Mouse (Mus musculus): Measurements from ENCODE around the gene Trim14.

The Trim14 gene

DNA sequence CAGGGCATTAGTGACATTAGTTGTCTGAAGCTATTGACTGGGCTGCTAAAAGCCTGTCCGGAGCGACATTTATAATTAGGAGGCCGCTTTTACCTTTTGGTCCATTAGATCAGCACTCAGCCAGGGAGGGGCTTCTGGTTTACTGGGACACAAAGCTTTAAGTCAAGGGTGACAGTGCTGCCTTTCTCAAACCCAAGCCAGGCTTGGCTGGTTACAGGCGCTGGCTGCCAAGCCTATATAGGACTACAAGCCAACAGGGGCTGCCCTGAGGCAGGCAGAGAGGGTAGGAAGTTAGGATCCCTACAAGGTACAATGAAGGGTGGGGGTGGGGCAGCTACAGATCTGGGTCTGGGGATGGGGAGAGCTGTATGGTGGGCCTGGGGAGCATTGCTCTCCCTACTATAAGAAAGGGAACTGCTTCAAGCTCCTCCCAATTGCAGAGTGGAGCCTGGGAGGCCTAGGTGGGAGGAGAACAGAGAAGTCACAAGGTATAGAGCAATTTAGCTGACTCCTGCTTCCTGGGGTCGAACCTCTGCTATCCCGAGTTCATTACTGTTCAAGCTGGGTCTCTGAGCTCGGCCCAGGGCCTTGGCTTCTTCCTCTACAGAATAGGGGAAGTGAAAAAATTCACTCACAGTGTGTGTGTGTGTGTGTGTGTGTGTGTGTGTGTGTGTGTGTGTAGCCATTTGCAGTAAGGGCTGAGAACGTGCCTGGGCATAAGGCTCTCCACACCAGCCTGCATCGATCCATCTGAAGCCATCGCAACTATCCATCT lies 18.5 kb upstream of the Trim14 start:
- H3K9me3 ChIP-seq (ENCODE audit: low read length): no peaks in the 10 kb centered on the region
- peaks cover 19% of the 10 kb centered on the region for H3K4me1 ChIP-seq (replicated peaks; ENCODE audit: low read depth, low read length)
- no peaks in the 10 kb centered on the region for H3K36me3 ChIP-seq (ENCODE audit: insufficient read depth, low read length)
- H3K27me3 ChIP-seq (ENCODE audit: insufficient read depth, low read length): 0 out of 2 replicates have a peak, but pooled peaks cover 6% of the 10 kb centered on the region
- TF ChIP-seq CTCF (conservative IDR thresholded peaks at IDR 0.05; ENCODE audit: low read length) (no peak), NANOG (IDR thresholded peaks at IDR 0.05; ENCODE audit: borderline replicate concordance, low read length) (no peak), POU5F1 (IDR thresholded peaks at IDR 0.05; ENCODE audit: borderline replicate concordance, low read length) (no peak)
- no peak overlapping the region for H3K4me3 ChIP-seq (replicated peaks; ENCODE audit: low read length)

DNA sequence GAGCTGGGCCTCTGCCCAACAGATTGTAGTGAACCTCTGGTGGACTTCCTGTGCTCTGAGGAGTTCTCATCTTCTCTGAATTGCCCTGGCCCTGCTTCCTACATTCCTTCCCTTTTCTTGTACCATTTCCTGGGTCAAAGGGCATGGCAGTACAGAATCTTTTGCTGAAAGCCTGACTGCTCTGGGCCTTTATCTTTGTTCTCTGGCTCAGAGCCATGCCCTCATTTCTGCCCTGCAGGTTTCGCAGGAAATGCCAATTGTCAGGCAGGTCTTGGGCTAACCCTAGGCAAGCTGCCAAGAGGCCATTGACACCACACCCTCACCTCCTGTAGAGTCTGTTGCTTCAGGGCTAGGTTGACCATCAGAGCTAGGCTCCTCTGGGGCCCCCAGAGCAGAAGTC lies 17.9 kb upstream of the Trim14 start:
- TF ChIP-seq CTCF (conservative IDR thresholded peaks at IDR 0.05; ENCODE audit: low read length) (no peak), NANOG (IDR thresholded peaks at IDR 0.05; ENCODE audit: borderline replicate concordance, low read length) (no peak), POU5F1 (IDR thresholded peaks at IDR 0.05; ENCODE audit: borderline replicate concordance, low read length) (no peak)
- Histone ChIP-seq H3K9me3 (ENCODE audit: low read length) (no peaks in the 10 kb centered on the region), H3K36me3 (ENCODE audit: insufficient read depth, low read length) (no peaks in the 10 kb centered on the region), H3K27me3 (ENCODE audit: insufficient read depth, low read length) (peaks cover 9% of the 10 kb centered on the region; the same call in 1 of the 2 replicates), H3K4me1 (replicated peaks; ENCODE audit: low read depth, low read length) (peaks cover 19% of the 10 kb centered on the region), H3K4me3 (replicated peaks; ENCODE audit: low read length) (no peak overlapping the region)

DNA sequence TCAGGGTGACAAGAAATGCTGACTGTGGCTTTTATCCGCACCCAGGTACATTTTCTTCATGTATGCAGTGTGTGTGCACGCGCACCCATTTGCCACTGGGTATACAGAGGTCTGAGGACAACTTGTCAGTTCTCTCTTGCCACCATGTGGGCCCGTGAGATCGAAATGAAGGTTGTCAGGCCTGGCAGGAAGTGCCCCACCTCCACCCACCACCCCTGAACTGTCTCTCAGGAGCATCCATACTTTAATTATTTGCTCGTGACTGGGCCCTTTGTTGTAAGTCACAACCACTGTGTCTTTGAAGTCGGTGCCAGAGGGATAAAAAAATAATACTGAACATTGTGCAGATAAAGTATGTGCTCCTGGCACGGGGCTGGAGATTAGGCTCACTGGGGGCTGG lies 14.5 kb upstream of the Trim14 start:
- Histone ChIP-seq H3K9me3 (ENCODE audit: low read length) (no peaks in the 10 kb centered on the region), H3K27me3 (ENCODE audit: insufficient read depth, low read length) (peaks cover 10% of the 10 kb centered on the region), H3K36me3 (ENCODE audit: insufficient read depth, low read length) (no peaks in the 10 kb centered on the region), H3K4me3 (replicated peaks; ENCODE audit: low read length) (no peak overlapping the region), H3K4me1 (replicated peaks; ENCODE audit: low read depth, low read length) (peaks cover 32% of the 10 kb centered on the region)
- TF ChIP-seq CTCF (conservative IDR thresholded peaks at IDR 0.05; ENCODE audit: low read length): no peak
- TF ChIP-seq NANOG (IDR thresholded peaks at IDR 0.05; ENCODE audit: borderline replicate concordance, low read length): no peak
- TF ChIP-seq POU5F1 (IDR thresholded peaks at IDR 0.05; ENCODE audit: borderline replicate concordance, low read length): no peak

DNA sequence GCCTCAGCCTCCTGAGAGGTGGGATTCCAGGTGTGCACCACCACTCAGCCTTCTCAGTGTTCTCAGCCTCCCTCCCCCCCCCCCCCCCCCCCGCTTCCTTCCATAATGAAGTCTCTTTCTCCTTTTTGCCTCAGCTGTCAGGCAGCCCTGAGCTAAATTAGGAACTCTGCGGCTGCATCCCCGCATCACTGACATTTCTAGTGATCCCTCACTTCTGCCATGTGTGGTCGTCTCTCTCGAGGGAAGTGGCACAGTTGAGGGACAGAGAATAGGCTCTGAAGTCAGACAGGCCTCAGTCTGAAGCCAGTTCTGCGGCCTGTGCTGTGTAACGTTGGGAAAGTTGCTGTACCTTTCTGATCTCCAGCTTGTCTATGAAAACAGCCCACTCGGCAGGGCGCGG lies 14.0 kb upstream of the Trim14 start:
- Histone ChIP-seq H3K4me1 (replicated peaks; ENCODE audit: low read depth, low read length) (peaks cover 33% of the 10 kb centered on the region), H3K27me3 (ENCODE audit: insufficient read depth, low read length) (peaks cover 10% of the 10 kb centered on the region), H3K4me3 (replicated peaks; ENCODE audit: low read length) (no peak overlapping the region), H3K36me3 (ENCODE audit: insufficient read depth, low read length) (no peaks in the 10 kb centered on the region), H3K9me3 (ENCODE audit: low read length) (no peaks in the 10 kb centered on the region)
- no peak for TF ChIP-seq CTCF (conservative IDR thresholded peaks at IDR 0.05; ENCODE audit: low read length)
- no peak for TF ChIP-seq NANOG (IDR thresholded peaks at IDR 0.05; ENCODE audit: borderline replicate concordance, low read length)
- no peak for TF ChIP-seq POU5F1 (IDR thresholded peaks at IDR 0.05; ENCODE audit: borderline replicate concordance, low read length)

DNA sequence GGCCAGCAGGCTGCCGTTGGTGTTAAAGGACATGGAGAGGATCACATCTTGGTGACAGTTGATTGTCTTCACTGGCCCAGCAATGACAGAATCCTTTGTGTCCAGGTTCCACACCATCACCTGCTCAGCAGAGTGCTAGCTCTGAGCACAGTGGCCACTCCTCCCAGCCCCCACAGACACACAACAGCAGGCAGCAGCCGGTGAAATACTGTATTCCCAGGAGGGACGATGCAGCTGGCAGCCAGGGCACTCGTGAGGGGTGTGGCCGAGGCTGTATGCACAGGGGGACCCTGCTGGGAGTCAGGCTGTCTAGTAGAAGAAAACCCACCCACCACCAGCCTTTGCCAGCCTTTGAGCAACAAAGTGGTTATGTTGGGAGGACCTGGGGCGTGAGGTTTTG lies 10.8 kb upstream of the Trim14 start:
- Histone ChIP-seq H3K4me1 (replicated peaks; ENCODE audit: low read depth, low read length) (peaks cover 39% of the 10 kb centered on the region), H3K9me3 (ENCODE audit: low read length) (no peaks in the 10 kb centered on the region), H3K27me3 (ENCODE audit: insufficient read depth, low read length) (peaks cover 10% of the 10 kb centered on the region), H3K4me3 (replicated peaks; ENCODE audit: low read length) (no peak overlapping the region), H3K36me3 (ENCODE audit: insufficient read depth, low read length) (no peaks in the 10 kb centered on the region)
- TF ChIP-seq NANOG (IDR thresholded peaks at IDR 0.05; ENCODE audit: borderline replicate concordance, low read length): no peak

DNA sequence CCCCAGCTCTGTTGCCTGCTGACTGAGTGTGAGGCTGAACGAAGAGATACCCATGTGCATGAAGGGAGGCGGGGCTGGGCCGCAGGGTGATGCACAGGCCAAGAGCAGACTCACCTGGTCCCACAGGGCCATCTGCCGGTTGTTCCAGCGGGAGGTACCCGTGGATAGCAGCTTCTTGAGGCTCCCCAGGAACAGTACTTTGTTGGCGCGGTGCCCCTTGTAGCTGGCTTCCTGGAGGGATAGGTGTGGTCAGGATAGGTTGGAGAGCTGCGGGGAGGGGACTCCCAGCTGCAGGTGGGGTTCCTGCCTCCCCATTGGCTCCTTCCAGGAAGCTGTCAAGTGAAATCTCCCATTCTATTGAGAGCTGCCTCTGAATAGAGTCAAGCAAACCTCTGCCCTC lies 9.6 kb upstream of the Trim14 start:
- H3K4me1 ChIP-seq (replicated peaks; ENCODE audit: low read depth, low read length): peaks cover 42% of the 10 kb centered on the region
- H3K4me3 ChIP-seq (replicated peaks; ENCODE audit: low read length): peak overlapping the region; percentile 26; the same call in 1 of the 2 replicates
- TF ChIP-seq NANOG (IDR thresholded peaks at IDR 0.05; ENCODE audit: borderline replicate concordance, low read length): no peak
- peaks cover 16% of the 10 kb centered on the region for H3K27me3 ChIP-seq (ENCODE audit: insufficient read depth, low read length)
- H3K36me3 ChIP-seq (ENCODE audit: insufficient read depth, low read length): no peaks in the 10 kb centered on the region
- no peaks in the 10 kb centered on the region for H3K9me3 ChIP-seq (ENCODE audit: low read length)

DNA sequence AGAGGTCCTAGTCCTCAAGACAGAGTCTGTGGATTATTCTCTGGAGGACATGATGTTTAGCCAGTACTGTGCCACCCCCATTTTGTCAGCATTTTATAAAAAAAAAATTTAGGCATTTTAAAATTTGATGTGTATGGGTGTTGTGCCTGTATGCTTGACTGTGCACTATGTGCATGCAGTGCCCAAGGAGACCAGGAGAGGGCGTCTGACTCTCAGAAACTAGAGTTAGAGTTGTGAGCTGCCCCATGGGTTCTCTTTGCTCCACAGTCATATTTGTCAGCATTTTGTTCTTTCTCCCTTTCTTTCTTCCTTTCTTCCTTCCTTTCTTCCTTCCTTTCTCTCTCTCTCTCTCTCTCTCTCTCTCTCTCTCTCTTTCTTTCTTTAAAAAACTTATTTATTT lies 8.4 kb upstream of the Trim14 start:
- Histone ChIP-seq H3K36me3 (ENCODE audit: insufficient read depth, low read length) (no peaks in the 10 kb centered on the region), H3K4me3 (replicated peaks; ENCODE audit: low read length) (no peak overlapping the region), H3K9me3 (ENCODE audit: low read length) (no peaks in the 10 kb centered on the region), H3K27me3 (ENCODE audit: insufficient read depth, low read length) (peaks cover 25% of the 10 kb centered on the region), H3K4me1 (replicated peaks; ENCODE audit: low read depth, low read length) (peaks cover 42% of the 10 kb centered on the region)
- no peak for TF ChIP-seq POU5F1 (IDR thresholded peaks at IDR 0.05; ENCODE audit: borderline replicate concordance, low read length)
- peak; percentile 74 for TF ChIP-seq CTCF (conservative IDR thresholded peaks at IDR 0.05; ENCODE audit: low read length)

DNA sequence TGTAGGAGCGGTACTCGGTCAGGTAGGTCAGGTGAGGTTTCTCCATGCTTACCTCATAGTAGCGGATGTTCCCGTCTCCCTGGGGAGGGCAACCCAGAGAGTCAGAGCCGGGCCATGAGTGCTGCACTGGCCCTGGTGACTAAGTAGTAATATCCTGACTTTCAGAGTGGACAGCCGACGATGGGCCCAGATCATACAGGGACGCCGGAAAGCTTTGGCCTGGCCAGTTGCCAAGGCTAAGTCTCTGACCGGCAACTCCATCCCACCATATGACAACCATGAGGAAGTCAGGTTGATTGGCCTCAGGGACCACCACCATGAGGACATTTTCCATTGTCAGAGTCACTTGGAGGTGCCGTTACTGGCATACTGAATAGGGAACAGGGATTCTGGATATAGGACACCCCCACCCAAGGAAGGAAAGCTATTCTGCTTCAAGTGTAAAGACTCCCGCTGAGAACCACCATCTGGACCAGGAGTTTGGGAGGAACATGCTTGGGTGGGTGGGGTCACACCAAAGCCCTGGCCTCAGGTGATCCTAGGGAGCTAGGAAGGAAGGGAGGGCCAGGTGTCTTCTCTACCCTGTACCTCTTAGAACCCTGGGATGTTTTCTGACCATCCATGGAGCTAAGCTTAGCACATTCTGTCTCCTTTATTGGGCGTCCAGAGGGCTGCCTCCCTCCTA lies 7.6 kb upstream of the Trim14 start:
- H3K4me3 ChIP-seq (replicated peaks; ENCODE audit: low read length): no peak overlapping the region
- H3K27me3 ChIP-seq (ENCODE audit: insufficient read depth, low read length): peaks cover 27% of the 10 kb centered on the region
- no peaks in the 10 kb centered on the region for H3K9me3 ChIP-seq (ENCODE audit: low read length)
- no peak for TF ChIP-seq CTCF (conservative IDR thresholded peaks at IDR 0.05; ENCODE audit: low read length)
- TF ChIP-seq POU5F1 (IDR thresholded peaks at IDR 0.05; ENCODE audit: borderline replicate concordance, low read length): no peak
- no peak for TF ChIP-seq NANOG (IDR thresholded peaks at IDR 0.05; ENCODE audit: borderline replicate concordance, low read length)
- H3K4me1 ChIP-seq (replicated peaks; ENCODE audit: low read depth, low read length): peaks cover 42% of the 10 kb centered on the region
- H3K36me3 ChIP-seq (ENCODE audit: insufficient read depth, low read length): no peaks in the 10 kb centered on the region

GRCm38 (mm10) chr4:46541707-46542106 lies 5.8 kb upstream of the Trim14 start:
- H3K4me1 ChIP-seq (replicated peaks; ENCODE audit: low read depth, low read length): peaks cover 40% of the 10 kb centered on the region
- no peak overlapping the region for H3K4me3 ChIP-seq (replicated peaks; ENCODE audit: low read length)
- no peaks in the 10 kb centered on the region for H3K9me3 ChIP-seq (ENCODE audit: low read length)
- peaks cover 37% of the 10 kb centered on the region for H3K27me3 ChIP-seq (ENCODE audit: insufficient read depth, low read length)
- no peak for TF ChIP-seq CTCF (conservative IDR thresholded peaks at IDR 0.05; ENCODE audit: low read length)
- TF ChIP-seq NANOG (IDR thresholded peaks at IDR 0.05; ENCODE audit: borderline replicate concordance, low read length): no peak
- TF ChIP-seq POU5F1 (IDR thresholded peaks at IDR 0.05; ENCODE audit: borderline replicate concordance, low read length): no peak
- H3K36me3 ChIP-seq (ENCODE audit: insufficient read depth, low read length): no peaks in the 10 kb centered on the region
